Mouse (Mus musculus) thymus, postnatal 36 days (tissue): ENCODE data around the gene Chic2.

Experiments
- DNase-seq, 2 experiments: peaks; one replicate each; pipeline ENCODE4 v3.0.0; 2022; ENCODE audit warnings: mixed read lengths in 2 of 2

The Chic2 gene

GRCm38 (mm10) chr5:75066715-75067114 is 22.1 kb upstream of the Chic2 start:
- peak; percentile 16 to 38 for DNase-seq

- no peak for DNase-seq
Observed at GRCm38 (mm10) chr5:75063177-75063576, 18.6 kb upstream of the Chic2 start.

- DNase-seq = no peak
Observed at GRCm38 (mm10) chr5:75051109-75051508, 6.5 kb upstream of the Chic2 start.

GRCm38 (mm10) chr5:75046681-75047321 is 2.2 kb upstream of the Chic2 start:
- DNase-seq = no peak

GRCm38 (mm10) chr5:75045371-75045770 is 797 bp upstream of the Chic2 start:
- DNase-seq = no peak

- DNase-seq = no peak
Observed at GRCm38 (mm10) chr5:75043621-75044301, 813 bp downstream of the Chic2 start.

- no peak for DNase-seq
Observed at GRCm38 (mm10) chr5:75043011-75043445, 1.5 kb downstream of the Chic2 start.

GRCm38 (mm10) chr5:75039307-75039706 is 5.3 kb downstream of the Chic2 start:
- DNase-seq = no peak

- no peak for DNase-seq
Observed at GRCm38 (mm10) chr5:75035475-75035874, 9.1 kb downstream of the Chic2 start.

- DNase-seq = no peak
Observed at GRCm38 (mm10) chr5:75014768-75015167, 29.8 kb downstream of the Chic2 start.

- no peak for DNase-seq
Observed at GRCm38 (mm10) chr5:75012771-75013421, 31.7 kb downstream of the Chic2 start.

GRCm38 (mm10) chr5:75011985-75012738 is 32.4 kb downstream of the Chic2 start:
- no peak for DNase-seq

- no peak for DNase-seq
Observed at GRCm38 (mm10) chr5:75004755-75005154, 39.8 kb downstream of the Chic2 start.

GRCm38 (mm10) chr5:75002109-75002508 is 42.5 kb downstream of the Chic2 start:
- DNase-seq = no peak

- no peak for DNase-seq
Observed at GRCm38 (mm10) chr5:74998716-74999512, 45.7 kb downstream of the Chic2 start.

- no peak for DNase-seq
Observed at GRCm38 (mm10) chr5:74994947-74995346, 49.6 kb downstream of the Chic2 start.

- DNase-seq = no peak
Observed at GRCm38 (mm10) chr5:74984101-74984500, 60.5 kb downstream of the Chic2 start.

- DNase-seq = no peak
Observed at GRCm38 (mm10) chr5:74980574-74980973, 64.0 kb downstream of the Chic2 start.

- DNase-seq = no peak
Observed at GRCm38 (mm10) chr5:74980154-74980553, 64.4 kb downstream of the Chic2 start.

- no peak for DNase-seq
Observed at GRCm38 (mm10) chr5:74979586-74979985, 65.0 kb downstream of the Chic2 start.

- DNase-seq = no peak
Observed at GRCm38 (mm10) chr5:74975507-74975906, 69.1 kb downstream of the Chic2 start.

GRCm38 (mm10) chr5:74974726-74975411 is 69.7 kb downstream of the Chic2 start:
- no peak for DNase-seq
